Mouse (Mus musculus) natural killer cell, adult 2 months (primary cell): ENCODE data around the gene Eogt.

Experiments used
- DNase-seq, 2 experiments: peaks; one replicate each; pipeline ENCODE4 v3.0.0; 2022; ENCODE audit warnings: low spot score in 2 of 2

Gene Eogt

GRCm38 (mm10) chr6:97148383-97149251 lies at the start of gene Eogt:
Gene Eogt, minus strand, starts transcription at chr6:97149182.
- DNase-seq: peak; percentile 51 to 66

- peak in 1 of 2 experiments; percentile 65 for DNase-seq
These were observed 30.4 kb upstream of the Eogt start for GRCm38 (mm10) chr6:97179367-97179828.

- peak; percentile 92 to 95 for DNase-seq
These were observed 29.7 kb upstream of the Eogt start, which contains the start of gene Tmf1 for GRCm38 (mm10) chr6:97178491-97179366. Gene Tmf1, minus strand, starts transcription at chr6:97179122.

GRCm38 (mm10) chr6:97175716-97176115 lies 26.7 kb upstream of the Eogt start:
- DNase-seq: peak in 1 of 2 experiments; percentile 5

DNA sequence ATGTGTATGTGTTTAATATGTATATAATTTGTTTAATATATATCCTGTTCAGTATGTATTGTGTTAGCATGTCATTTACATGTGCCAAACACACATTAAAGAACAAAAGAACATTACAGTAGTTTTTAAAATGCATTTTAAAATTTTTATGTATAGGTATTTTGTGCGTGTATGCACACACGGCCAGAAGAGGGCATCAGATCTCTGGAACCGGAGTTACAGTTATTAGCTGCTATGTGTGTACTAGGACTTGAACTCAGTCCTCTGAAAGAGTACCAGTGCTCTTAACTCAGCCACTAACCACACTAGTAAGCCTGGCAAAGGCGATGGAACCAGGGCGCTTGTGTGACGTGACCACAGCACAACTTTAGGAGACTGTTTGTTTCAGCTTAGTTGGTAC lies 1.2 kb upstream of the Eogt start:
- DNase-seq: no peak

DNA sequence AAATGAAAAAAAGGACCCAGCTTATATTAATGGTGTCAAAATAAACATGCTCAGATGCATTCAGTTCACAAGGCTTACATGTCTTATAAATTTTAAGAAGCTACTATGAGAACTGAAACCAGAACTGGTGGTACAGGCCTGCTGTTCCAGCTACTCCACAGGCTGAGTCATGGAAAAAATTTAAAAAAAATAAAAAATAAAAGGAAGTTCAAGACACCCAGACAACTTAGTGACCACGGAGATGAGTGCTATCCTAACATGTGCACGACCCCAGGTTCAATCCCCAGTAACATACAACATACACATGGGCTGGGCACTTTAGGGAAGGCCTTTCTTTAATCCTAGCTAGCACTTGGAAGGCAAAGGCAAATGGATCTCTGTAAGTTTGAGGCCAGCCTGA lies 739 bp upstream of the Eogt start:
- DNase-seq: no peak

DNA sequence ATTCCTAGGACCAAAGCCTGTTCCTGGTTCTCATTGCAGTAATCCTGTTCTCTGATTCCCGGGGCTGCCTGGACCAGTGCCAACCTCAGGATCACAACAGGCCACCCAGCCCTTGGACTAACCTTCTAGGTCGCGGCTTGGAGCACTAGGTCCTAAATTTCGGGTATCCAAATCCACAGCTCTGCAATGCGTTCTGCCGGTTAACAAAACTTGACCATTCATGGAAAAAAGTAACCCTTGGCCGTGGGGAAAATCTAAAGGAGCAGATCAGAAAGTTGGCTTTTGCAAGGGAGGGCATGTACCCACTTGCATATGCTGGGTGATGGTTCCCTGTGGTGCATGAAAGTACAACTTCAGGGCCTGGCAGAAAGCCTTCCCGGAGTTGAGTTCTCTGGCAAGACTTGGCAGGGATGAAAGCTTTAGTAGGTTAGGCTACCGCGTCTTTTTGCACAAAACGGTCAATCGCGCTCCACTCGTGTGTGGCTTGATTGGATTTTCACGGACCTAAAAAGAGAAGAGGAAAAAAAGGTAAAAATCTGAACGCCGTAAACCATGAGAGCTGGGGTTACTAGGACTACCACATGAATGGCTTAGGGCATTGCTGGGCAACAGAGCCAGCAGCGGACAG lies 1.1 kb downstream of the Eogt start:
- no peak for DNase-seq

DNA sequence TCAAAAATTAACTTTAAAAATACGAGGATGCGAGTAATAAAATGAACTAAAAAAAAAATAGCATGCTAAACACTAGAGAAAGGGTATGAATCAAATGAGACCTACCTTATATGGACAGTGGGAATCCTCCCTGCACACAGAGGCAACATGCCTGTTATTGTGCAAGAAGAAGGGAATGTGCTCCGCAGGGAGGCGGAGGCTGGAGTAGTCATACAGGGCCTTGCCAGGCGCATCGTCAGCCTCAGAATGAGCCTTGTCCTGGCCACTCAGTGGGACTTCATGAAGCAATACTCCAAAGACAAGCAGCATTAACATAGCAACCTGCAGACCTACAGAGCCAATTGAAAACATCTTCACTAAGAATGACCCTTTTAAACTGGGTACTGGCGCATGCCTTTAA lies 3.8 kb downstream of the Eogt start:
- no peak for DNase-seq

DNA sequence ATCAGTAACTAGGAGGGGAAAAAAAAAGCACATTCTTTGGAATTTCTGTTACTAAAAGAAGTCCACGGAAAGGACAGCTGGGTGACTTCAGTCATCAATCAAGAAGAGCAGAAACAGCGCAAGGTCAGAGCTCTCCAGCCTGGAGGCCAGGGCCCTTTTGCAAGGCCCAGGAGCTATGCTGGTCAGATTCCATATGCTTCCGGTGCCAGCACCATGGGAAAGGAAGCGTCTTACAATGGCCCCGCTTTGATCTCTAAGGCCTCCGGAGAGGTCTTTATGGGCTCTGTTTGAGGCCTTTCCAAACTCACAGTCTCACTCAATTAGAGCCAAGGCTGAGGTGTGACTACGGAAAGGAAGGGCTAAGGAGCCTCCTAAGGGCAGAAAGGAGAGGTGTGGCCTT lies 4.6 kb downstream of the Eogt start:
- DNase-seq: no peak

GRCm38 (mm10) chr6:97142611-97143010 lies 6.4 kb downstream of the Eogt start:
- no peak for DNase-seq

GRCm38 (mm10) chr6:97141811-97142210 lies 7.2 kb downstream of the Eogt start:
- DNase-seq: no peak

DNA sequence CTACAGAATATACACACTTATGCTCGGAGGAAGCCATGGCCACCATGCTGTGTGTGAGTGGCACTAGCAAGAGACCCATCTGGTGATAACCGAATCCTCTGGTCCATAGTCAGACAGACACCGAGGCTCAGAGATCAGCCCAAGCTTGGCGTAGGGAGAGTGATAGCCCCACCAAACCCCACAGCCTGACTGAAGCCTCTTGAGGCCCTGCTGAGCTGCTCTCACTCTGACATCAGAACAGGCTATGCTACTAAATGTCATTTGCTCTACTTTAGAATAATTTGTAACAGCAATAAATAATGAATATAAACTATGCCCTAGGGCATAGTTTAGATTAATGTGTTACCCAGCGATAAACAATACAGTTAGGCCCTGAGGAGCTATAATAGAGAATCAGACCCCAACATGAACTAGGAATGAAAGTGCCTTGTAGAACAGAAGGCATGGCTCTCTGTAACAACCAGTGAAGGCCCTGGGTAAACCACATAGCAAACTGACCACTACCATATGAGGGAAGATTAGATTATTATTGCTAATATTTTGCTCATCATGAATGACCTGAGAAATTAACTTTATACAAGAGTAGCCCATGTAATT lies 16.2 kb downstream of the Eogt start:
- DNase-seq: no peak

- DNase-seq: no peak
These were observed 17.2 kb downstream of the Eogt start for GRCm38 (mm10) chr6:97131808-97132207.

DNA sequence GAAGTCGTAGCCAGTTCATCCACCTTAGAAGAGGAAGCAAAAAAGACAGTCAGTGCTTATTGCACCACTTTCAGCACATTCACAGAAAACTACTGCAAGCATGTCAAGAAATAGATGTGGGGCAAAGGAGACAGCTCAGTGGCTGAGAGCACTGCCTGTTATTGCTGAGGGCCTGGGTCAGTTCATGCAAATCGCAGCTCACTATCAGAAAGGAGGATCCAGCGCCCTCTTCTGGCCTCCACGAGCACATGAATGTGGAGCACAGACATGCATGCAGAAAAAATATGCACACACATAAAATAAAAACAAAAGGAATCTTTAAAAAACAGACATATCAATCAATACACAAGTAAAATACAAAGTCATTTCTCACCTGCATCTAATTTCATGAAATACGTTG lies 18.0 kb downstream of the Eogt start:
- no peak for DNase-seq

GRCm38 (mm10) chr6:97124336-97125010 lies 24.5 kb downstream of the Eogt start:
- DNase-seq: no peak

- no peak for DNase-seq
These were observed 28.1 kb downstream of the Eogt start for GRCm38 (mm10) chr6:97120922-97121321.

GRCm38 (mm10) chr6:97118327-97118726 lies 30.7 kb downstream of the Eogt start:
- DNase-seq: no peak

DNA sequence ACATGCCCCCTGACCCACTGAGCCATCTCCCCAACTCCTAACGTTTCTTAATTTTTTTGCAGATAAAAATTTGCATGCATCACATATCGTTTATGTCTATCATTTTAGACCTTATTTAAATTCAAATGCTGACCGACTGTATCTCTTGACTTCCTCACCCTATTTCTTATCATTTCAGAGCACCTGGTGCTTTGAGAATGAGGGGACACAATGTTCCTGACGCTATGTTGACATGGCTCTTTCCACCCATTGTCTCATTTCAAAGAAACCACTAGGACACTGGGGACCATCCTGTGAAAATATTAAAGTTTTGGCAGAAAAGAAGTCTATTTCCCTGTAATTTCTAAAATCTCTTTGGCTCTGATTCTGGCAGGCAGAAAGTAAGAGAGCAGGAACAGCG lies 32.1 kb downstream of the Eogt start:
- no peak for DNase-seq

GRCm38 (mm10) chr6:97114821-97115220 lies 34.2 kb downstream of the Eogt start:
- DNase-seq: no peak

GRCm38 (mm10) chr6:97112177-97112576 lies 36.8 kb downstream of the Eogt start:
- no peak for DNase-seq

DNA sequence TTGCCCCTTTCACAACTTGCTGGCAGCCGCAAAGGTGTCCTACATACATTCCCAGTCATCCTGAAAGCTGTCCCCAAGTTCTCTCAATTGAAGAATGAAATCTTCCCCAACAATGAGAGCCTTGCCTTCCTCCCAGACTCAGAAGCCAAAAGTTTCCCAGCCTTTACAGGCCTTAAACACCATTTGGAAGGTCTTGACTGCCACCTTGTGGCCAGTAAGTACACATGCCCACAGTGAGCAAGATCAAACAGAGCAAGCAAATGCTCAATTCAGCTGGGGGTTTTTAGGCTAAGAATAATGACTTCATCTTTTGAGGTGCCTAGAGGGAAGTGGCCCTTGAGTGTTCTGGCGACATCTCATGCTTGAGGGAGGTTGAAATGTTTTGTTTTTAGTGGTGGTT lies 42.2 kb downstream of the Eogt start:
- peak in 1 of 2 experiments; percentile 4 for DNase-seq
